Mouse (Mus musculus): ENCODE measurements around the gene Rpl36al.

DNA sequence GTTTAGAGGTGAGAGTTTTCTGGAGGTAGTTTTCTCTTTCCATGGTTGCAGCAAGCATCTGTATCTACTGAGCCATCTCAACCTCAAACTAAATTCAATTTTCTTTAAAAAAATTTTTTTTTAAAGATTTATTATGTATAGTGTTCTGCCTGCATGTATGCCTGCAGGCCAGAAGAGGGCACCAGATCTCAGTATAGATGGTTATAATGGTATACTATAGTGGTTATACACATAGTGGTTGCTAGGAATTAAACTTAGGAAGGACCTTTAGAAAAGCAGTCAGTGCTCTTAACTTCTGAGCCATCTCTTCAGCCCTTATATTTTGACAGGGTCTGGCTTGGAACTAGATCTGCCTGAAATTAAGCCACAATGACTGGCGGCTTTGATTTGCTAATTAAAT lies 6.6 kb upstream of the Rpl36al start:
- TF ChIP-seq CTCF (IDR thresholded peaks at IDR 0.05; ENCODE audit: insufficient read depth, low read depth, low read length) (no peak), POLR2A (IDR thresholded peaks at IDR 0.05; ENCODE audit: insufficient read depth, low read depth, low read length) (no peak)

Measured in olfactory bulb, adult 2 months (tissue).